Mouse (Mus musculus) CH12.LX (cell line): ENCODE data around the gene Scg5.

Experiments
- BHLHE40 ChIP-seq: IDR thresholded peaks from 2 replicates; pipeline ENCODE4 v1.6.1; 2011; ENCODE audit warnings: mild to moderate bottlenecking, low read depth, low read length, improper control_type of control experiment
- CTCF ChIP-seq, 2 experiments: IDR thresholded peaks in 1 of 2; conservative IDR thresholded peaks in 1 of 2; 2 replicates each; pipeline ENCODE4 v1.5.1; 2011 to 2012; ENCODE audit warnings: low read depth in 2 of 2, low read length in 2 of 2, improper control_type of control experiment in 1 of 2, inconsistent platforms in 1 of 2, mild to moderate bottlenecking in 1 of 2, moderate library complexity in 1 of 2
- EP300 ChIP-seq: IDR thresholded peaks from 2 replicates; pipeline ENCODE4 v1.6.1; 2011; ENCODE audit warnings: low read length, improper control_type of control experiment
- ETS1 ChIP-seq: conservative IDR thresholded peaks from 2 replicates; pipeline ENCODE4 v1.6.1; 2012; ENCODE audit warnings: low read depth, mild to moderate bottlenecking, inconsistent platforms, low read length, improper control_type of control experiment, moderate library complexity
- HCFC1 ChIP-seq: IDR thresholded peaks from 2 replicates; pipeline ENCODE4 v1.6.1; 2012; ENCODE audit warnings: low read depth, mild to moderate bottlenecking, inconsistent platforms, low read length, improper control_type of control experiment
- KAT2A ChIP-seq: IDR thresholded peaks from 2 replicates; pipeline ENCODE4 v1.6.1; 2012; ENCODE audit warnings: low read length, improper control_type of control experiment, inconsistent platforms; ENCODE audit not compliant: insufficient replicate concordance
- MYC ChIP-seq: IDR thresholded peaks from 2 replicates; pipeline ENCODE4 v1.6.1; 2011; ENCODE audit warnings: low read depth, mild to moderate bottlenecking, improper control_type of control experiment, low read length
- POLR2A ChIP-seq: IDR thresholded peaks from 2 replicates; pipeline ENCODE4 v1.6.1; 2011; ENCODE audit warnings: low read depth, mild to moderate bottlenecking, improper control_type of control experiment, low read length
- POLR2AphosphoS2 ChIP-seq: IDR thresholded peaks from 2 replicates; pipeline ENCODE4 v1.6.1; 2011; ENCODE audit warnings: low read depth, low read length, improper control_type of control experiment
- SIN3A ChIP-seq: IDR thresholded peaks from 2 replicates; pipeline ENCODE4 v1.6.1; 2012; ENCODE audit warnings: low read length, improper control_type of control experiment, inconsistent platforms
- TBP ChIP-seq: conservative IDR thresholded peaks from 2 replicates; pipeline ENCODE4 v1.6.1; 2011; ENCODE audit warnings: low read depth, low read length, improper control_type of control experiment
- TCF12 ChIP-seq: IDR thresholded peaks from 2 replicates; pipeline ENCODE4 v1.6.1; 2014; ENCODE audit warnings: low read depth, mild to moderate bottlenecking, inconsistent platforms, low read length, improper control_type of control experiment
- ZC3H11A ChIP-seq: IDR thresholded peaks from 2 replicates; pipeline ENCODE4 v1.6.1; 2012; ENCODE audit warnings: low read depth, mild to moderate bottlenecking, inconsistent platforms, low read length, improper control_type of control experiment

DNA sequence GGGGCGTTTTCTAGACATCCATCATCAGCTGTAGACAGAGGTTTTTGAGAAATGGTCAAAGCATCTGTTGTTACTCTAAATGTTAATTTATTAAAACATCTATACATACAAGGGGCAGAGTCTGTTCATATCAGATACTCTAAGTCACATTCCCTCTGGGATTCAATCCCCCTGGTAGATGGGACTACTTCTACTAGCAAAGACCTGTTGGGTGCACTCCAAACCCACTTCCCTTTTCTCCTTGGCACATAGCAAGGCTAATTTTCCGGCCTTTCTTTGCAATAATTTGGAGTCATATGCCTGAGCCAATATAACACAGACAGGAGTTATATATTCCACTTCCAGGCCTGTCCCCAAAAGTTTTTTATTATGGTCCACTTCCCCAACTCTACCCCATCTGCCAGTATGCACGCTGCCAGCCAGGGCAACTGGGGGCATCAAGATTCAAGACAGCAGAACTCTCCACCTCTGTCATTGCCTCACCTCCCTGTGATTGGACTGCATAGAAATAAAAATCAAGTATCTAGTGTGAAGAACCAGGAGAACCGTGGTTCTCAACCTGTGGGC is 40.0 kb downstream of the Scg5 start:
- no peak for TF ChIP-seq TCF12
- no peak for TF ChIP-seq ETS1
- no peak for TF ChIP-seq CTCF (conservative IDR thresholded peaks at IDR 0.05 in 1 of 2, IDR thresholded peaks at IDR 0.05 in 1 of 2; ENCODE audit: low read depth in 2 of 2, low read length in 2 of 2)
- TF ChIP-seq BHLHE40: no peak
- no peak for TF ChIP-seq EP300
- TF ChIP-seq HCFC1: no peak
- TF ChIP-seq SIN3A: no peak
- no peak for TF ChIP-seq POLR2A
- TF ChIP-seq TBP: no peak
- TF ChIP-seq MYC: no peak
- TF ChIP-seq KAT2A: no peak
- TF ChIP-seq ZC3H11A: no peak
- no peak for TF ChIP-seq POLR2AphosphoS2
